Mouse (Mus musculus): ENCODE measurements around the gene Tmem150c. TPM values are rescaled to one million over a fixed set of nuclear protein-coding genes. Genes with fewer than 3 reads are reported as not detected.
A peak's percentile ranks its signal among the peaks of the same experiment; 100 is the strongest.

Tmem150c gene
- polyA plus RNA-seq, 1 experiment from 2014 or later: 2.3 TPM

DNA sequence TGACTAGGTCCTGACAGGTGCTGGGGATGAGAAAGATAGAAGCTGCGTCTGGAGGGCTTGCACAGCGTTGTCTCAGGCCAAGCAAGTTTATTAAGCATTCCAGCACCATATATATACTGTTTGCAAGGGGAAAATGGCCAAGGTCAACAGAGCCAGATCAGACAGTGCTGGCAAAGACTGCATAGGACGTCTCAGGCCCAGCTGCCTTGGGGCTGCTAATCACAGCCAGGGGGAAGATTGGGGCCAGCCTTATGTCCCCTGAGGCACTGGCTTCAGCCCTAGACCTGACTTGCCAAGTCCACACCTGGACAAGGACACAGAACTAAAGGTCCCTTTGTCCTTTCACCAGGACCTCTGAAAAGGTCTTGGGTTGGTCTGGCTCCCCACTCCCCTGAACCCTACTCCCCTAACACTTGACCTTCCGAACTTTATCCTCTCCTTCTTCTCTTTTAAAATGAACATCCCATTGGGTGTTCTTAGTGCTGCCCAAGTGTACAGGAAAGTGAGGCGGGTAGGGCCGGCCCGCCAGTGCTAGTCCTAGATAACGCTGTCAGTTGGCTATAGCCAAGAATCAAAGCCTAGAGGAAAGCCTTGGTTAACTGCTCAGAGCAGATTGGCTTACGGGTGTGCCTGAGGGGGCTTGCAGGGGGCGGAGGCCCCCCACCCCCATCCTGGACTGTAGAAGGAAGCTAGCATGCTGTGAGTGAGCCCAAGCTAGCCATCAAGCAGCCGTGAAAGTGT lies 104.6 kb downstream of the Tmem150c start:
- Histone ChIP-seq H3K27me3 (ENCODE audit: insufficient read depth, poor library complexity, severe bottlenecking) (no peaks in the 10 kb centered on the region), H3K27ac (peak overlapping the region; percentile 59), H3K9me3 (no peaks in the 10 kb centered on the region), H3K36me3 (peaks cover 40% of the 10 kb centered on the region), H3K4me1 (peaks cover 27% of the 10 kb centered on the region), H3K4me3 (no peak overlapping the region; the same call in 1 of the 2 replicates)
- 64% methylated on average over 11 of the region's 11 CpGs for WGBS
- no peak for DNase-seq (ENCODE audit: low spot score)

DNA sequence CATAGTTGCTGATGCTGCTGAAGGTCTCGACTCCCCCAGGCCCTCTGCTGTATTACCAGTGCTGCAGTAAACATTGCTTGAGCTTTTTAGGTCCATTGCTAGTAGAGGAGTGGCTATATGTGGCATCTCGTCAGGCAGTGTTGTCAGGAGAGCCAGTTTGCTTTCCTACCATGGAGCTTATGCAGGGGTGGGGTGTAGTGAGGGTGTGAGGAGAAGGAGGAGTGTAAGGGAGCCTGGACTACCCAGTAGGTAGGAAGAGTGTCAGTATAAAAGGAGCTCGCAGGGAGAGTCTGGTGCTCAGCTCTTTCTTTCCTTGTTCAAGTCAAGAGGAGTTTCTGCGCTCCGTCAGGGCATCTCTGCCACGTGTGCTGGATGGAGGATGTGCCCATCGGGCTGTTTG lies 106.9 kb downstream of the Tmem150c start:
- 88% methylated on average over 7 of the region's 7 CpGs for WGBS
- no peaks in the 10 kb centered on the region for H3K9me3 ChIP-seq
- H3K4me3 ChIP-seq: no peak overlapping the region
- H3K27me3 ChIP-seq (ENCODE audit: insufficient read depth, poor library complexity, severe bottlenecking): no peaks in the 10 kb centered on the region
- peaks cover 34% of the 10 kb centered on the region for H3K36me3 ChIP-seq
- DNase-seq (ENCODE audit: low spot score): no peak
- no peak overlapping the region for H3K27ac ChIP-seq
- peaks cover 31% of the 10 kb centered on the region for H3K4me1 ChIP-seq

DNA sequence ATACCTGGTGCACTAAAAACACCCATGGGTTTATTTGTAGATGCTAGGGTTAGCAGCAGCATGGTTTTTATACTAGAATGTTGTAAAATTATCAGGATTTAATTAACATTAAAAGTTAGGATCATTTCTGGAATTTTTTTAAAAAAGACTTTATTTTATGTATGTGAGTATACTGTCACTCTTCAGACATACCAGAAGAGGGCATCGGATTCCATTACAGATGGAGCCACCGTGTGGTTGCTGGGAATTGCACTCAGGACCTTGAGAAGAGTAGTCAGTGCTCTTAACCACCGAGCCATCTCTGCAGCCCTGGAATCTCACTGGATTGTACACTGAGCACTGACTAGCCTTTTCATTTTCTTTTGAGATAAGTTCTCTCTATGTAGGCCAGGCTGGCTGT lies 109.7 kb downstream of the Tmem150c start:
- Histone ChIP-seq H3K36me3 (peaks cover 34% of the 10 kb centered on the region), H3K27me3 (ENCODE audit: insufficient read depth, poor library complexity, severe bottlenecking) (no peaks in the 10 kb centered on the region), H3K4me3 (no peak overlapping the region), H3K27ac (no peak overlapping the region), H3K4me1 (peaks cover 37% of the 10 kb centered on the region), H3K9me3 (no peaks in the 10 kb centered on the region)
- 84% methylated on average over 3 of the region's 3 CpGs for WGBS
- no peak for DNase-seq (ENCODE audit: low spot score)

DNA sequence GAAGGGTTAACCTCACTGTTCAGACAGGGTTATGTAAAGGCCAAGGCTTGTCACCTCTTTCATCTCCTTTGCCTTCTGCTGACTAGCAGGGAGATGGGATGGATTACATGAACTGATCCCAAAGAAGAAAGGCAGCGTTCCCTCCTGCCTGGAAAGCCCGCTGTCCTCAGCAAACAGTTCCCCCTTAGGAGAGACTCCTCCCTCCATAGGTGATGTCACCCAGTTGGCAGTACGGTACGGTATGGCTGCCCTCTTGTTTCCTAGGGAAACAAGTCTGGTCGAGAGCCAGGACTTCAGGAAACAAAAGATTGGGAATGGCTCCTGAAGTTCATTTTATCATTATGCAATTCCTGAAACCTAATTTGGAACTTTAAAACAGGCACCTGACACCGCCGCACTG lies 111.7 kb downstream of the Tmem150c start:
- no peak overlapping the region for H3K27ac ChIP-seq
- WGBS: 64% methylated on average over 7 of the region's 7 CpGs
- H3K9me3 ChIP-seq: no peaks in the 10 kb centered on the region
- H3K36me3 ChIP-seq: peaks cover 35% of the 10 kb centered on the region
- DNase-seq (ENCODE audit: low spot score): no peak
- no peaks in the 10 kb centered on the region for H3K27me3 ChIP-seq (ENCODE audit: insufficient read depth, poor library complexity, severe bottlenecking)
- H3K4me3 ChIP-seq: no peak overlapping the region
- H3K4me1 ChIP-seq: peaks cover 31% of the 10 kb centered on the region

DNA sequence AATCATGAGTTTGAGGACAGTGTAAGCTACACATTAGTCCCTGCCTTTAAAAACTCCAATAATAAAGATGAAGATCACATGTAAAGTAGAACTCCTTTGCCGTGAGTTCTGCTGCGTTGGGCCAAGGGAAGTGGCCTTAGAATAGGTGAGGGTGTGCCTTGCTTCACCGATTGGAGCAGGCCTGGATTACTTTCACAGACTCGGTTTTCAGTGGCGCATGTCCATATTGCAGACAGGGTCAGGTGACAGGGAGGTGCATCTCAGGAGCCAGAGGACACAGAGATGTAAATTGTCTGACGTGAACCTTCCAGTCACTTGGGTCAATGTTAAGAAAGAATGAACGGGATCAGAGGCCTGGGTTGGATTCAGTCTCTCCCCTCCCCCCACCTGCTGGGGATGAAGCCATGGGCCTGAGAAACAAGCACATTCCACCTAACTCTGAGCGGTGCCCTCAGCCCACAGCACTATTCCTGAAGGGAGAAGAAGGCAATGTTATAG lies 112.4 kb downstream of the Tmem150c start:
- Histone ChIP-seq H3K36me3 (peaks cover 33% of the 10 kb centered on the region), H3K9me3 (no peaks in the 10 kb centered on the region), H3K27ac (no peak overlapping the region), H3K4me1 (peaks cover 28% of the 10 kb centered on the region), H3K4me3 (no peak overlapping the region), H3K27me3 (ENCODE audit: insufficient read depth, poor library complexity, severe bottlenecking) (no peaks in the 10 kb centered on the region)
- 70% methylated on average over 8 of the region's 8 CpGs for WGBS
- DNase-seq (ENCODE audit: low spot score): no peak

DNA sequence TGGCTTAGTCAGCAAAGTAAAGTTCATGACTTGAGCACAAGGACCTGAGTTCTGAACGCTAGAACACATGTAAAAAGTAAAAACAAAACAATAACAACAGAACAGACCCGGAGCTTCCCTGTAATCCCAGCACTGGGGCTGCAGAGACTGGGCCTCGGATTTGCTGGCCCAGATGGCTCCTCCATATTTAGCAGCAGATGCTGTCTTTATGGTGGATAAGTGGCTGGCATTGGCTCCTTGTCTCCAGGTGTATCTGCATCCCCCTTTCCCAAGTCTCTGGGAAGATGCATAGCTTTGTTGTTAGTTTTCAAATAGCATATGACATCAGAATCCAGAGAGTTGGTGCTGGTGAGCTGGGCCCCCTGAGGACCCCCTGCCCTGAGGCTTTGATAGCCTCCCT lies 113.5 kb downstream of the Tmem150c start:
- no peak for DNase-seq (ENCODE audit: low spot score)
- Histone ChIP-seq H3K4me3 (no peak overlapping the region), H3K9me3 (no peaks in the 10 kb centered on the region), H3K36me3 (peaks cover 28% of the 10 kb centered on the region; the same call in 1 of the 2 replicates), H3K27me3 (ENCODE audit: insufficient read depth, poor library complexity, severe bottlenecking) (no peaks in the 10 kb centered on the region), H3K4me1 (peaks cover 31% of the 10 kb centered on the region), H3K27ac (no peak overlapping the region)
- WGBS: 70% methylated on average over 3 of the region's 3 CpGs

DNA sequence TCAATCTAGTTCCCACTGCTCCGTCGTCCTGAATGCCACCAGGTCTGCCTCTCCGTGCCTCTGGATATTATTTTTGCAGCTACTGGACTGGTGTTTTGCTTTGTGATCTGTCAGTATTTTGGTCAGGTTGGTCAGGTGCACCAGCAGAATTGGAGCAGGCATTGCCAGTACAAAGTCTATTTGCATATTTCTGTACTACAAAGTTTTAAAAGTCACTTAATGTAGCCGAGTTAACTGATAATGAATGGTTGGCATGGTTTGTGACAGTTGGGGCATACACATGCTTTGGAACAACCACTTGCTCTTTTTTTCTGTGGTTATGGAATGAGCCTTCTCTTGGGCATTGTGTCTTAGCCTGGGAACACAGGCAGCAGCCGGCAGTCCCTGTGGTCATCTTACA lies 115.0 kb downstream of the Tmem150c start:
- H3K4me3 ChIP-seq: no peak overlapping the region
- 80% methylated on average over 5 of the region's 5 CpGs for WGBS

DNA sequence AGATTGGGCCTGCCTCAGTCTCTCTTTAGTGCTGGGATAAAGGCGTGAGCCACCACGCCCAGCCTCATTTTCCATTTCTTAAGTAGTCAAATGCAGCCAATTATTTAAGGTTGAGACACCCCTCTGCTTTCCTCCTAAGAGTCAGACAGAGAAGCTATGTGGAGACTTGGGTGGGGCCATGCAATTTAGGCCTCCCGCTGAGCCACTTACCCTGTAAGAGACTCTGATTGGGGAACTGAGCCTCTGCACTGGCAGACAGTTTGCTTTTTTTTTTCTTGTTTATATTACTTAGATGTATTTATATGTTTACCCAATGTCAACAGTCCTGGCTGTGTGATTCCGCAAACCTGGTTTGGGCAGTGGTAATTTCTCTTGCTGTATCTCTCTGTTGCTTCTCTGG lies 115.6 kb downstream of the Tmem150c start:
- WGBS: 77% methylated on average over 4 of the region's 4 CpGs
- no peak overlapping the region for H3K27ac ChIP-seq
- peaks cover 36% of the 10 kb centered on the region for H3K4me1 ChIP-seq
- H3K36me3 ChIP-seq: peaks cover 12% of the 10 kb centered on the region; the same call in 1 of the 2 replicates
- H3K9me3 ChIP-seq: no peaks in the 10 kb centered on the region
- no peaks in the 10 kb centered on the region for H3K27me3 ChIP-seq (ENCODE audit: insufficient read depth, poor library complexity, severe bottlenecking)
- no peak overlapping the region for H3K4me3 ChIP-seq
- DNase-seq (ENCODE audit: low spot score): no peak

More for the DNA sequence above, 115.0 kb downstream of the Tmem150c start:
- Histone ChIP-seq H3K4me1 (peaks cover 36% of the 10 kb centered on the region), H3K9me3 (no peaks in the 10 kb centered on the region), H3K27ac (no peak overlapping the region), H3K27me3 (ENCODE audit: insufficient read depth, poor library complexity, severe bottlenecking) (no peaks in the 10 kb centered on the region), H3K36me3 (peaks cover 15% of the 10 kb centered on the region; the same call in 1 of the 2 replicates)
- DNase-seq (ENCODE audit: low spot score): no peak

DNA sequence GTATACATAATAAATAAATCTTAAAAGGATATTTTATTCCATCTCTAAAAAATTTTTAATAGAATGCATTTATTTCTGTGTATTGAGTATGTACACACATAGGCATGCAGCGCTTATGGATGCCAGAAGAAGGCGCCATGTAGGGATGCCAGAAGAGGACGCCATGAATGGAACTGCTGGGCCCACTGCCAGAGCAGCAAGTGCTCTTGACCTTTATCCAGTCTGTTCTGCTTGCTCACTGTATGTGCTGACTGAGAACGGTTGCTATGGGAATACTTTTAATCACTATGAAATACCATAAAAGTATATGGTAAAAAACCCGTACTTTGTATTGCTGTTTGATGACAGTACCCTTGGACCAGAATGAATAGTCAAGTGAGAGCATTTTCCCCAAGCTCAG lies 116.2 kb downstream of the Tmem150c start:
- Histone ChIP-seq H3K4me1 (peaks cover 36% of the 10 kb centered on the region), H3K9me3 (no peaks in the 10 kb centered on the region), H3K36me3 (peaks cover 12% of the 10 kb centered on the region; the same call in 1 of the 2 replicates), H3K27me3 (ENCODE audit: insufficient read depth, poor library complexity, severe bottlenecking) (no peaks in the 10 kb centered on the region), H3K27ac (no peak overlapping the region), H3K4me3 (no peak overlapping the region)
- no peak for DNase-seq (ENCODE audit: low spot score)
- WGBS: 87% methylated on average over 5 of the region's 5 CpGs

DNA sequence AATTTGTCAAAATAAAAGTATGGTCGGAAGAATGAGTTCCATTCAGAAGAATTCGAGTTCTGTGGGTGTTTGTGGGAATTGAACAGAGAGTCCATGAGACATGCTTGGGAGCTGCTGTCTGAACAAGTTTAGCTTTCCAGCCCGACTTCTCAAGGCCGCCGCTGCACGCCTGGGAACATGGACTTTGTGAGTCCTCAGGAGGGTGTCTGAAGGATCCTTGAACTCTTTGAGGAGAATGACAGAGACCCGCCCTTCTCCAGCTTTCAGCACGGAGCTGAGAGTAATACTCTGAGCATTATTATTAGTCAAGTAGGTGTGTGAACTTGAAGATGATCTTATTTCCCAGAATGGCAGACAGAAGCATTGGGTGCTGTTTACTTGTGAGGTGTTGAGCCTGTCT lies 117.1 kb downstream of the Tmem150c start:
- Histone ChIP-seq H3K36me3 (peaks cover 14% of the 10 kb centered on the region), H3K27me3 (ENCODE audit: insufficient read depth, poor library complexity, severe bottlenecking) (no peaks in the 10 kb centered on the region), H3K4me3 (no peak overlapping the region), H3K27ac (no peak overlapping the region), H3K4me1 (peaks cover 29% of the 10 kb centered on the region), H3K9me3 (no peaks in the 10 kb centered on the region)
- DNase-seq (ENCODE audit: low spot score): no peak
- WGBS: 93% methylated on average over 8 of the region's 8 CpGs

DNA sequence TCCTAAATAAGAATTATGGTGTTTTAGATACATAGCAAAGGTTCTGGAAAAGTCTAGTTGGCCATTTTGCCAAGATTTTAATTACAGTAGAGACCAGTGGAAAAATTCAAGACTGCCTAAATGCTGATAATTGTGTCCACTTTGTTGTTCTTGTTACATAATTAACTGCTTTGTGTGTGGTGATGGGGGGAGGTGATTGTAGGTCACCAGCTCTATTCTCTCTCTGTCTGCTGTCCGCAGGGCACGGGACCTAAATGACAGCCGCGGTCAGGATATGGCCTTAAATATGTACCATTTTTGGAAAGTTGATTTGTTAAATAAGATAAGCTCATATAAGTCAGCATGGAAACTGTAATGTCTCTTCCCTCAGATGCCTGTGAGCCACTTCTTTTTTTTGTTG lies 118.3 kb downstream of the Tmem150c start:
- no peak for DNase-seq (ENCODE audit: low spot score)
- Histone ChIP-seq H3K4me1 (peaks cover 26% of the 10 kb centered on the region), H3K27ac (no peak overlapping the region), H3K27me3 (ENCODE audit: insufficient read depth, poor library complexity, severe bottlenecking) (no peaks in the 10 kb centered on the region), H3K36me3 (peaks cover 25% of the 10 kb centered on the region), H3K4me3 (peak overlapping the region; percentile 98; the same call in 1 of the 2 replicates), H3K9me3 (no peaks in the 10 kb centered on the region)
- WGBS: 84% methylated on average over 4 of the region's 4 CpGs

DNA sequence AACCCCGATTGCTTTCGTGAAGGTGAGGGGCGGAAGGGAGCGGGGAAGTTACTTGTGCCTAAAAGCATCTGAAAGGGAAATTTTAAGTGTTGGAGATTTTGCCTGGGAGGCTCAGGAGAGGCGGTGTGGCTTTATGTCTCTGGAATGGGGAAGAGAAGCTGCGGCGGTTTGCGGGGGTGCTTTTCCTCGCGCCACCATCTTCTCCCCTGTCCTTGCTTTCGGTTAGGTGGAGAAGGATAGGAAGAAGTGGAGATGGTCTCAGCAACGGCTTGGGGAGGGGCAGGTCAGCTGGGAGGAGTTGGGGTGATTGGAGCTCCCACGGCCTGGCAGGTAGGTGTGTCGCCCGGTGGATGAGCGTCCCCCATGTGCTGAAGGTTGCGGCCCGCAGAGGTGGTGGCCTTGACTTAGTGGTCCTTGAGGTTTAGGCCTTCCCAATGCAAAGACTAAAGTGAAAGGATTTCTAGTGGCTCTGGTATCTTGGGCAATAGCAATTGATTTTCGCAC lies 119.3 kb downstream of the Tmem150c start:
- H3K27ac ChIP-seq: peak overlapping the region; percentile 99
- H3K36me3 ChIP-seq: peaks cover 34% of the 10 kb centered on the region
- no peaks in the 10 kb centered on the region for H3K9me3 ChIP-seq
- H3K4me1 ChIP-seq: peaks cover 24% of the 10 kb centered on the region
- no peaks in the 10 kb centered on the region for H3K27me3 ChIP-seq (ENCODE audit: insufficient read depth, poor library complexity, severe bottlenecking)
- under 1% methylated on average over 19 of the region's 19 CpGs for WGBS
- peak overlapping the region; percentile 98 for H3K4me3 ChIP-seq
- DNase-seq (ENCODE audit: low spot score): no peak

DNA sequence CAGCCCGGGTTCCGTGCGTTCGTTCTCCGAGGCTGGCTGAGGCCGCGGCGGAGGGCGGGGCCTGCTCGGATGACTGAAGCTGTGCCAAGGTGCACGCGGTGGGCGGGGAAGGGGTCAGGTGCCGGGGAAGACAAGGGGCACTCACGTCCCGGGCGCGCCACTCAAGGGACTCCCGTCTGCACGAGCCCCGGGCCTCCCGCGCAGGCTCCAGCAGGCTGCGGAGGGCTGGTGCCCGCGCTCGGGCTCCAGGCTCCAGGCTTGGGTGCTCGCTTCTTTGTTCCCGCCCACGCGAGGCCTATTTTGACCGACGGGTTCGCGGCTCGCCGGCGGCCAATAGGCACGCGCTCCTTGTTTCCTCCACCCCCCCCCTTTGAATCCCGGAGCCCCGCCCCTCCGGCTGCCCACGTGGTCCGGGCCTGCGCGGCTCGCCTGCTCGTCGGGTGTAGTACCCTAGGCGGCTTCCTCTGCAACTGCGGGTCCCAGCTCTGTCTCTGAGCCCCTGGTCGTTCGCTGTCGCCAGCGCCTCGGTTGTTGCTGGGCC lies 119.9 kb downstream of the Tmem150c start, which contains the start of the genes Hnrnpdl and Enoph1:
Hnrnpdl (minus strand) TSS at position 63 of the 541 bp plus-strand sequence.
Enoph1 (plus strand) TSS at position 384 of the 541 bp plus-strand sequence.
- H3K9me3 ChIP-seq: no peaks in the 10 kb centered on the region
- peak; percentile 98 for DNase-seq (ENCODE audit: low spot score)
- WGBS: under 1% methylated on average over 57 of the region's 57 CpGs
- no peaks in the 10 kb centered on the region for H3K27me3 ChIP-seq (ENCODE audit: insufficient read depth, poor library complexity, severe bottlenecking)
- H3K27ac ChIP-seq: peak within 1 kb of the TSS; percentile 99
- H3K4me1 ChIP-seq: peaks cover 24% of the 10 kb centered on the region
- H3K36me3 ChIP-seq: peaks cover 41% of the 10 kb centered on the region
- H3K4me3 ChIP-seq: peak within 1 kb of the TSS; percentile 98
